Mouse (Mus musculus): Measurements from ENCODE around the gene Ttll5. TPM values are rescaled to one million over a fixed set of nuclear protein-coding genes. Genes with fewer than 3 reads are reported as not detected.

Gene Ttll5
- polyA plus RNA-seq, 1 experiment = 5.5 TPM

- H3K36me3 ChIP-seq (ENCODE audit: control insufficient read depth, insufficient read depth, low read length) = peaks cover 10% of the 10 kb centered on the region
- H3K4me1 ChIP-seq (ENCODE audit: control insufficient read depth, insufficient read depth, insufficient read length, low read length) = no peaks in the 10 kb centered on the region; the same call in 1 of the 2 replicates
- TF ChIP-seq CTCF (IDR thresholded peaks at IDR 0.05; ENCODE audit: extremely low read depth, insufficient read length, insufficient replicate concordance, low read depth, low read length) (no peak), POLR2A (IDR thresholded peaks at IDR 0.05; ENCODE audit: low read depth, low read length) (no peak)
- no peak overlapping the region for H3K4me3 ChIP-seq (ENCODE audit: low read depth, low read length)
- no peaks in the 10 kb centered on the region for H3K27me3 ChIP-seq (ENCODE audit: control insufficient read depth, insufficient read depth, low read length)
- H3K27ac ChIP-seq (ENCODE audit: insufficient read depth, low read depth, low read length) = no peak overlapping the region
- WGBS = 80% methylated on average over 3 of the region's 3 CpGs
Observed at GRCm38 (mm10) chr12:85859111-85859510, 34.7 kb downstream of the Ttll5 start.

DNA sequence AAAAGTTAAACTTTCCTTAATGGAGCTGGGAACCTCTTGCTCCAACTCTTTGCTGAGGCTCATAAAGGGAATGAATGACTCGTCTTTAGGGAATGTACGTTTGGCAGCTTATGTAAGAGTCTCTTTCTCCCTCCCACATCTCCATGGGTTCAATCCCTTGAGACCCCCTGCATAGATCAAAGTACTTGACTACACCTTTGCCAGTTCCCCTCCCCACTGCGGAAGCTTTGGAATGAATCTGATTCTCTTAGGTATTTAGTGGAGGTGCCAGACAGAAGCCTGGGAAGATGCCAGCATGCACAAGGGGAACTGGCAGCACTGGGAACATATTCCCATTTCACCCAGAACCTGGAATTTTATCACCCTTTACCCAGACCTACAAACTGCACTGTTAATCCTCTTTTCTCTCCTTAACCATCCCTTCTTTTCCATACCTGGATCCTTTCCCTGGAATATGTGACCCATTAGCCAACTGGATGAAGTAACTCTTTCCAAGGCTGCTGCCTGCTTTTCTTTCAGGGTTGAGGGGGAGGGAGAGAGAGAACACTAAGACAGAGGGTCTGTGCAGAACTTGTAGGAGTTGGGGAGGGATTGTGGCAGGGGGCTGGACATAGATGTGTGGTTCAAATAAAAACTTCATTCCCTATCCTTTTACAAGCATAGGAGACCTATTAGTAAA is 35.2 kb downstream of the Ttll5 start:
- TF ChIP-seq POLR2A (IDR thresholded peaks at IDR 0.05; ENCODE audit: low read depth, low read length) = no peak
- TF ChIP-seq CTCF (IDR thresholded peaks at IDR 0.05; ENCODE audit: extremely low read depth, insufficient read length, insufficient replicate concordance, low read depth, low read length) = no peak
- Histone ChIP-seq H3K4me3 (ENCODE audit: low read depth, low read length) (no peak overlapping the region), H3K36me3 (ENCODE audit: control insufficient read depth, insufficient read depth, low read length) (peaks cover 12% of the 10 kb centered on the region), H3K27me3 (ENCODE audit: control insufficient read depth, insufficient read depth, low read length) (no peaks in the 10 kb centered on the region), H3K27ac (ENCODE audit: insufficient read depth, low read depth, low read length) (no peak overlapping the region), H3K4me1 (ENCODE audit: control insufficient read depth, insufficient read depth, insufficient read length, low read length) (no peaks in the 10 kb centered on the region; the same call in 1 of the 2 replicates)
- 73% methylated on average over 3 of the region's 3 CpGs for WGBS

- Histone ChIP-seq H3K27ac (ENCODE audit: insufficient read depth, low read depth, low read length) (no peak overlapping the region), H3K36me3 (ENCODE audit: control insufficient read depth, insufficient read depth, low read length) (peaks cover 8% of the 10 kb centered on the region), H3K27me3 (ENCODE audit: control insufficient read depth, insufficient read depth, low read length) (no peaks in the 10 kb centered on the region), H3K4me3 (ENCODE audit: low read depth, low read length) (no peak overlapping the region), H3K4me1 (ENCODE audit: control insufficient read depth, insufficient read depth, insufficient read length, low read length) (no peaks in the 10 kb centered on the region; the same call in 1 of the 2 replicates)
- TF ChIP-seq POLR2A (IDR thresholded peaks at IDR 0.05; ENCODE audit: low read depth, low read length) (no peak), CTCF (IDR thresholded peaks at IDR 0.05; ENCODE audit: extremely low read depth, insufficient read length, insufficient replicate concordance, low read depth, low read length) (no peak)
- 27% methylated on average over 2 of the region's 2 CpGs for WGBS
Observed at GRCm38 (mm10) chr12:85862514-85862913, 38.1 kb downstream of the Ttll5 start.

GRCm38 (mm10) chr12:85865526-85865925 is 41.1 kb downstream of the Ttll5 start:
- 87% methylated on average over 3 of the region's 3 CpGs for WGBS
- Histone ChIP-seq H3K36me3 (ENCODE audit: control insufficient read depth, insufficient read depth, low read length) (peaks cover 9% of the 10 kb centered on the region; the same call in 1 of the 2 replicates), H3K27ac (ENCODE audit: insufficient read depth, low read depth, low read length) (no peak overlapping the region), H3K4me3 (ENCODE audit: low read depth, low read length) (no peak overlapping the region), H3K27me3 (ENCODE audit: control insufficient read depth, insufficient read depth, low read length) (no peaks in the 10 kb centered on the region), H3K4me1 (ENCODE audit: control insufficient read depth, insufficient read depth, insufficient read length, low read length) (no peaks in the 10 kb centered on the region; the same call in 1 of the 2 replicates)
- no peak for TF ChIP-seq CTCF (IDR thresholded peaks at IDR 0.05; ENCODE audit: extremely low read depth, insufficient read length, insufficient replicate concordance, low read depth, low read length)
- no peak for TF ChIP-seq POLR2A (IDR thresholded peaks at IDR 0.05; ENCODE audit: low read depth, low read length)

GRCm38 (mm10) chr12:85866624-85867023 is 42.2 kb downstream of the Ttll5 start:
- TF ChIP-seq CTCF (IDR thresholded peaks at IDR 0.05; ENCODE audit: extremely low read depth, insufficient read length, insufficient replicate concordance, low read depth, low read length) = no peak
- no peak for TF ChIP-seq POLR2A (IDR thresholded peaks at IDR 0.05; ENCODE audit: low read depth, low read length)
- peaks cover 6% of the 10 kb centered on the region; the same call in 1 of the 2 replicates for H3K36me3 ChIP-seq (ENCODE audit: control insufficient read depth, insufficient read depth, low read length)
- no peaks in the 10 kb centered on the region; the same call in 1 of the 2 replicates for H3K4me1 ChIP-seq (ENCODE audit: control insufficient read depth, insufficient read depth, insufficient read length, low read length)
- H3K4me3 ChIP-seq (ENCODE audit: low read depth, low read length) = no peak overlapping the region
- H3K27me3 ChIP-seq (ENCODE audit: control insufficient read depth, insufficient read depth, low read length) = no peaks in the 10 kb centered on the region
- no peak overlapping the region for H3K27ac ChIP-seq (ENCODE audit: insufficient read depth, low read depth, low read length)
- whole genome bisulfite sequencing = 30% methylated on average over 4 of the region's 4 CpGs

DNA sequence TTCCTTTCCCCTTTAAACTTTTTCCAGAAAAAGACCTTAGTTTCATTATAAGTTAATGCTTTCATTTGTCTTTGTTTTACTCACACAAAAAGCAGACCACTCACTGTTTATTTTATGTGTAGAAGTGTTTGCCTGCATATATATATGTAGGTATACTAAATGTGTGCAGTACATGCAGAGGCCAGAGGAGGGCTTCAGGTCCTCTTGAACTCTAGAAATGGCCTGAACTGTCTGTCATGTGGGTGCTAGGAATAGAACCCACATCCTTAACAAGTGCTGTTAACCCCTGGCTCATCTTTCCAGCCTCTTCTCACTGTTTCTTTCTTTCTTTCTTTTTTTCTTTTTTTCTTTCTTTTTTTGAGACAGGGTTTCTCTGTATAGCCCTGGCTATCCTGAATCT is 42.7 kb downstream of the Ttll5 start:
- H3K36me3 ChIP-seq (ENCODE audit: control insufficient read depth, insufficient read depth, low read length) = peaks cover 6% of the 10 kb centered on the region; the same call in 1 of the 2 replicates
- no peak for TF ChIP-seq CTCF (IDR thresholded peaks at IDR 0.05; ENCODE audit: extremely low read depth, insufficient read length, insufficient replicate concordance, low read depth, low read length)

DNA sequence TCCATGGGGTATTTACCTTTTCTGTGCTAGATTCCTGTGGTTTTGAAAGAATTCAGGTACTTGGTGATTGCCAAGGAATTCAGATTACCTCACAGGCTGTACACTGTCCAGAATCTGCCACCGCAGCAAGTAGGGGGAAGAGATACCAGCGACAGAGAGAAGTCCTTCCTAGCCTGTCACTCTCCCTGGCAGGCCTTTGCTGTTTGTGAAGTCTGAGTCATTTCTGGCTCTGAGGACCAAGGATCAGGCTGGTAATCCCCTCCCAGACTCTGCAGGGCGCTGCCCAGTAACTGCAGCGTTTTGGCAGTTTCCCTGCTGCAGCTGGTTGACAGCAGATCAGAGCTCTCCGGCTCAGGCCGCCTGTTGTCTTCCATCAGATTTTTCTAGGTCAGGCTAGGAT is 45.0 kb downstream of the Ttll5 start:
- Histone ChIP-seq H3K27ac (ENCODE audit: insufficient read depth, low read depth, low read length) (no peak overlapping the region), H3K36me3 (ENCODE audit: control insufficient read depth, insufficient read depth, low read length) (peaks cover 2% of the 10 kb centered on the region; the same call in 1 of the 2 replicates), H3K4me3 (ENCODE audit: low read depth, low read length) (no peak overlapping the region), H3K27me3 (ENCODE audit: control insufficient read depth, insufficient read depth, low read length) (no peaks in the 10 kb centered on the region), H3K4me1 (ENCODE audit: control insufficient read depth, insufficient read depth, insufficient read length, low read length) (no peaks in the 10 kb centered on the region)
- no peak for TF ChIP-seq CTCF (IDR thresholded peaks at IDR 0.05; ENCODE audit: extremely low read depth, insufficient read length, insufficient replicate concordance, low read depth, low read length)
- 74% methylated on average over 6 of the region's 6 CpGs for WGBS

More for the DNA sequence above, 42.7 kb downstream of the Ttll5 start:
- no peak overlapping the region for H3K27ac ChIP-seq (ENCODE audit: insufficient read depth, low read depth, low read length)
- no peaks in the 10 kb centered on the region; the same call in 1 of the 2 replicates for H3K4me1 ChIP-seq (ENCODE audit: control insufficient read depth, insufficient read depth, insufficient read length, low read length)
- no peaks in the 10 kb centered on the region for H3K27me3 ChIP-seq (ENCODE audit: control insufficient read depth, insufficient read depth, low read length)
- H3K4me3 ChIP-seq (ENCODE audit: low read depth, low read length) = no peak overlapping the region

Data from small intestine, adult 2 months (tissue).